ENCODE assay signal across 26 mouse cellular contexts in the genomic region with DNA sequence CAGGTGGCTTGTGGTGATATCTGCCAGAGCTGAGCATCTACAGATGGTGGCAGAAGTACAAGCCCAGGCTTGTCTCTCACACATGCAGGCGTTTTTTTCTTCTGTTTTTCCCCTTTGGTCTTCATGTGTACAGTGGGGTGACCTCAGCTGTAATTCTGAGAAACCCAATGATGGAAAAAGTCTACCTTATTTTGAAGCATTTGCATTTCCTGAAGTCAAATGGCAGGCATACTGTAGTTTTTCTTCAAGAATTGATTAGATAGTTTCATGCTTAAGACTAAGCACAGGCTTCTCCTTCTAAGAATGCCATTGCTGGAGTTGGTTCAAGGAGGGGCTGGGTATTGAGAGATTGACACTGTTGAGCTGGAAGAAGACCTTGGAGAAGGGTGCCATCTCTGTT. TPM values are rescaled to one million over a fixed set of nuclear protein-coding genes. Genes with fewer than 3 reads are reported as not detected.
"Had no signal": no experiment of that assay in that cellular context is flagged by ENCODE, and none has a peak within 500 bp of the region (broad histone marks: within the 10 kb centered on the region; RNA-seq: fewer than 3 reads in every experiment).

No protein-coding gene starts in this region.

- H3K27me3 ChIP-seq: limb, embryonic 12.5 days; lung, embryonic 15.5 days; neural tube, embryonic 13.5 days had no signal

- H3K4me1 ChIP-seq: limb, embryonic 12.5 days; limb, embryonic 15.5 days; lung, embryonic 15.5 days; neural tube, embryonic 13.5 days had no signal

- H3K4me3 ChIP-seq: limb, embryonic 12.5 days; limb, embryonic 15.5 days; lung, embryonic 15.5 days; neural tube, embryonic 13.5 days had no signal

- H3K36me3 ChIP-seq: limb, embryonic 12.5 days; limb, embryonic 15.5 days; lung, embryonic 15.5 days; neural tube, embryonic 13.5 days had no signal

- H3K27ac ChIP-seq: limb, embryonic 12.5 days; limb, embryonic 15.5 days; liver, embryonic 14.5 days; lung, embryonic 15.5 days; neural tube, embryonic 13.5 days; stomach, postnatal 0 days had no signal

- ATAC-seq: liver, postnatal 0 days had no signal

- DNase-seq: kidney, adult 18-20 months; kidney, adult 9 months; kidney, postnatal 14 days; kidney, postnatal 4 days; left cerebral cortex, postnatal 4 days; liver, postnatal 0 days; lung, postnatal 10 days; lung, postnatal 36 days; midbrain, embryonic 14.5 days; retina, postnatal 1 day; right cerebral cortex, postnatal 25 days; spleen, adult 18-20 months; thymus, postnatal 25 days had no signal

RNA-seq across cellular contexts. Expression of gene Tnfsf8, which starts 18.9 kb away (rescaled TPM):
- total RNA-seq: layer of hippocampus, adult 18-20 months; layer of hippocampus, postnatal 14 days; left cerebral cortex, postnatal 14 days; left cerebral cortex, postnatal 4 days; midbrain, postnatal 0 days had no signal
- polyA plus RNA-seq: limb, embryonic 15.5 days; liver, embryonic 11.5 days; midbrain, embryonic 11.5 days; midbrain, postnatal 0 days; neural tube, embryonic 13.5 days; stomach, embryonic 14.5 days; stomach, postnatal 0 days had no signal
